Mouse (Mus musculus) cerebellum, adult 2 months (tissue): ENCODE measurements around the gene Paip2b. TPM values are rescaled to one million over a fixed set of nuclear protein-coding genes. Genes with fewer than 3 reads are reported as not detected.
"Not testable (repeated sequence)": the region's sequence is repeated elsewhere in the genome, so short reads cannot be mapped to it uniquely, and the experiment has no call there.

Experiments
- DNase-seq, 2 experiments: peaks; one replicate each; pipeline ENCODE4 v3.0.0; 2021
- H3K27ac ChIP-seq: fragments of 200-500 bp; 2 replicates; pipeline ENCODE4 v1.5.1; 2012; ENCODE audit warnings: low read length, control low read depth, inconsistent platforms; ENCODE audit not compliant: insufficient read depth
- H3K27me3 ChIP-seq: fragments of 200-500 bp; 2 replicates; pipeline ENCODE4 v1.6.1; 2012; ENCODE audit warnings: inconsistent platforms, mild to moderate bottlenecking, low read length, moderate library complexity; ENCODE audit not compliant: control insufficient read depth, insufficient read depth
- H3K4me1 ChIP-seq: fragments of 200-500 bp; 2 replicates; pipeline ENCODE4 v1.6.1; 2011; ENCODE audit warnings: low read length; ENCODE audit not compliant: control insufficient read depth, insufficient read depth
- H3K4me3 ChIP-seq: fragments of 200-500 bp; replicated peaks from 2 replicates; pipeline ENCODE3; 2011; ENCODE audit warnings: mild to moderate bottlenecking, low read depth, low read length, control low read depth; ENCODE audit not compliant: insufficient read depth
- CTCF ChIP-seq: fragments of 200-500 bp; IDR thresholded peaks from 2 replicates; pipeline ENCODE4 v1.5.1; 2011; ENCODE audit warnings: low read depth, mild to moderate bottlenecking, control low read depth, low read length, moderate library complexity, borderline replicate concordance; ENCODE audit not compliant: insufficient read depth
- POLR2A ChIP-seq: fragments of 200-500 bp; IDR thresholded peaks from 2 replicates; pipeline ENCODE4 v1.6.1; 2011; ENCODE audit warnings: low read length, control low read depth, borderline replicate concordance; ENCODE audit not compliant: insufficient read depth
- WGBS: fragments of 180-500 bp; shearing (Covaris S2); methylation state at CpG from one replicate; pipeline ENCODE4 v1.1.7; 2018; 5-methylcytosine and 5-hydroxymethylcytosine counted together
- polyA plus RNA-seq: library from polyadenylated mRNA; depleted of rRNA; stranded (reverse); fragments of >200 nt; gene quantifications from 2 replicates; pipeline ENCODE4 v1.2.3, GENCODE M21; 2012

Gene Paip2b
- polyA plus RNA-seq, 1 experiment = 55.7 TPM

DNA sequence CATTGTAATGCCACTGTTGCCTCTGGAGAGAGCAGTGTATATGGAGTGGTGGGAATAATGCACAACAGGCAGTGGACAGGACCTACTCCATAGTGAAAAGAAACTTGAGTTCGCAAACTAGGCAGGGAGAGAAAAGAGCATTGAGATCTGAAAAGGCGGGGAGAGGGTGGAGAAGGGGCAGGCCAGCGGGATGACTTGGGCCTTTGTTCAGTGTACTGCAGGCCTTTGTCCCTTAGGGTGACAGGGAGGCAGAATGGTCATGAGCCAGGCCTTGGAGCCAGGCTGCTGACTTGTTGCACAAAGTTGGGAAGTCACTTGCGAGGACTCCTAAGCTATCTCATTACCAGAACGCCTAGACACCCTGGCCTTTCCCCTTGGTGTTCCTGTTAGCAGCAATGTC is 25.9 kb upstream of the Paip2b start:
- TF ChIP-seq CTCF = no peak
- TF ChIP-seq POLR2A = no peak
- 55% methylated on average over 5 of the region's 5 CpGs for WGBS
- Histone ChIP-seq H3K27ac (no peak overlapping the region), H3K4me1 (no peaks in the 10 kb centered on the region), H3K27me3 (no peaks in the 10 kb centered on the region), H3K4me3 (no peak overlapping the region)
- peak in 1 of 2 experiments; percentile 24 for DNase-seq

DNA sequence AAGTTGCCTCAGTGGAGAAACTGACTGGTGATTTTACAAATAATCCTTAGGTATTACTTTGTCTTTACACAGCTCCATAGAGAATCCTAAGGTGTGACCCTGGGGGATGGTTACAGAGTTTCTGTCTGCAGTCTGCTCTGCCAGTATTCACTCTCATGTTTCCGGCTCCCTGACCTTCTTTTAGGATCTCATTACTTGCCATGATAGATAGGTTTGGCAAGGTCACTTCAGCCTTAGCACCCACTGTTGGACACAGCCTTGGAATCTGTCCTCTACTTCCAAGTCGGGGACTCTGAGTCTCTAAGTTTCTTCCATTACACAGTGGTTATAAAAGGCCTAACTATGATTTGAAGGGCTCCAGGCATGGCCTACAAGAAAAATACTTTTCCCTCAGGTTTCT is 17.9 kb upstream of the Paip2b start:
- Histone ChIP-seq H3K27ac (no peak overlapping the region), H3K4me1 (no peaks in the 10 kb centered on the region), H3K4me3 (no peak overlapping the region), H3K27me3 (no peaks in the 10 kb centered on the region)
- no peak for DNase-seq
- TF ChIP-seq CTCF (no peak), POLR2A (no peak)
- WGBS = 91% methylated on average over 2 of the region's 2 CpGs

DNA sequence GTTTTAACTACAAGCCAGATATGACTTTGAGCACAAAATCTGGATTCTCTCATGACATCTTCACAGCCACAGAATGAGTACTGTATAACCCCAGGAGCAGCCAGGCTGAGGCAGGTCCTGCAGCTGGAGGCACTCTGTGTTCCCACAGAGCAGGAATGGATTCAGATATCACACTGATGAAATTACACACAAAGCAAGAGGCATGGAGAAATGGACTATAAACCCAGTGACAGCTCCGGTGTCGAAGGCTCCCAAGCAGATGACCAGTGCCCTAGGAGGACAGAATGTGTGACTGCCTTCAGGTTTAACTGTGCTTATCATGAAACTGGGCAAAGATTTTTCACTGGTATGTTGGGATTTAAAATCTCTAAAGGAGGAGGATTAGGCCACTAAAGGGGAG is 14.6 kb upstream of the Paip2b start:
- H3K27ac ChIP-seq = no peak overlapping the region
- TF ChIP-seq CTCF (no peak), POLR2A (no peak)
- H3K4me1 ChIP-seq = no peaks in the 10 kb centered on the region
- H3K4me3 ChIP-seq = no peak overlapping the region
- WGBS = 88% methylated on average over 2 of the region's 2 CpGs
- DNase-seq = no peak
- H3K27me3 ChIP-seq = no peaks in the 10 kb centered on the region

DNA sequence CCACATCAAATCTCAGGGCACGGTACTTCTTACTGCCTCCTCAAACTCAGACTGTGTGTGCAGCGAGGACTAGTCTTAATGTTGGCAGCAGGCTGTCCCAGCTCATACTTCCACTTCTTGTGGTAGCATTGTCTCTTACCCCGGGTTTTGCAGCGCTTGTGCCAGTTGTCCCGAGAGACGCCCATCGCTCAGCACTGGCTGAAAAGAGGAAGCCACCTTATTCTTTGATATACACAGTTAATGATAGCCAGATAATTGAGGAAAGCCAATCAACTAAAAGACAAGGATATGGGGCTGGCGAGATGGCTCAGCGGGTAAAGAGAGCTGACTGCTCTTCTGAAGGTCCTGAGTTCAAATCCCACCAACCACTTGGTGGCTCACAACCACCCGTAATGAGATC is 13.4 kb upstream of the Paip2b start:
- Histone ChIP-seq H3K4me1 (no peaks in the 10 kb centered on the region), H3K27ac (no peak overlapping the region), H3K27me3 (no peaks in the 10 kb centered on the region), H3K4me3 (no peak overlapping the region)
- DNase-seq = no peak
- 88% methylated on average over 10 of the region's 10 CpGs for WGBS
- TF ChIP-seq CTCF (no peak), POLR2A (no peak)

DNA sequence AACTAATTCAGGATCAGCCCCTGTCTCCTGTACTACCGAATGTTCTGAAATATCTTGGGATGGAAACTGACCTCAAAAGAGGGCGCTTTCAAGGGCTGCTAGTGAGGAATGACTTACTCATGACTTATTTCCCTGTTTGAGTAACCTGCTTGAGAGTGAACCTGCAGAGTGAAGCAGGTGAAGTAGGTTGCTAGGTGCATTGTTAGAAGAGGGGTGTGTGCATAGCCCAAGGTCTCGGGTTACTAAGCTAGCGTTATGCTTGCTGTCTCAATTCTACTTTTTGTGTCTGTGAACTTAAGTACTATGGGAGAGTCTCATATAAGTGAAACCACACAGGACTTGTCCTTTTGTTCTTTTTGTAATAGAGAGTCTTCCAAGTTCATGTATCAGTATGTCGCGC is 8.5 kb upstream of the Paip2b start:
- TF ChIP-seq CTCF = no peak
- no peak for TF ChIP-seq POLR2A
- Histone ChIP-seq H3K27me3 (no peaks in the 10 kb centered on the region), H3K27ac (no peak overlapping the region), H3K4me1 (no peaks in the 10 kb centered on the region), H3K4me3 (no peak overlapping the region)
- WGBS = 90% methylated on average over 6 of the region's 6 CpGs
- DNase-seq = no peak

DNA sequence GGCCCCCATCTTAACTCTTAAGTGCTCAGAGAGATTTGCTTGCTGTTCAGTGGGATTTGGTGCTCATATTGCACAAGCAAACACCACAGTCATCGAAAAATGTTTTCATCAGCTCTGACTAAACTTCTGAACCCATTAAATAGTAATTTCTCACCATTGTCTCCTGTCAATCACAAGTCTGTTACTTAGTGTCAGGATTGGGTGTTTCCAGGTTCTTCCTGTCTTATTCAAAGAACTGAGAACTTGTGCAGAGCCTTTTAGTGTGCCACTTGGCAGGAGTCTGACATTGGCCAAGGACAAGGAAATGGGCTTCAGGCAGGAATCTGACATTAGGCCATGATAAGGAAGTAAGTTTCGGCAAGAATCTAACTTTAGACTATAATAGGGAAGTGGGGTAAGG is 6.5 kb upstream of the Paip2b start:
- Histone ChIP-seq H3K4me1 (no peaks in the 10 kb centered on the region), H3K4me3 (no peak overlapping the region), H3K27ac (no peak overlapping the region), H3K27me3 (no peaks in the 10 kb centered on the region)
- TF ChIP-seq CTCF = no peak
- TF ChIP-seq POLR2A = no peak
- WGBS = 79% methylated on average over 2 of the region's 2 CpGs
- no peak for DNase-seq

DNA sequence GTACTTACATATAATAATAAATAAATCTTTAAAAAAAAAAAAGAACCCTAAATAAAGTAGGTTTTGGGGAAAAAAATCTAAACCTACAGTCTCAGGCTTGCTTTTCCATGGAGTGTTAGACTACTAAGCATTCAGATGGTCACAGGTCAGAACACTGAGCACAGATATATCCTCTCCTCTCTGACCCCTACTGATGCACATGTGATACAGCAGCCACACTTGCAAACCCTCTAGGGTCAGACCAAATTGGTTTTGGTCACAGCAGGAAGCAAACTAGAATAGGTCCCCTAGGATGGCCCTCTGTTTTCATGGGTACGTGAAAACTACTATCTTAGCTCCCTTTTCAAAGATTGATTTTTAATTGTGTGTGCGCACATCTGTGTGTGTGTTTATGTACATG is 5.3 kb upstream of the Paip2b start:
- 90% methylated on average over 2 of the region's 2 CpGs for WGBS
- H3K4me1 ChIP-seq = no peaks in the 10 kb centered on the region
- H3K27me3 ChIP-seq = no peaks in the 10 kb centered on the region
- TF ChIP-seq CTCF = no peak
- TF ChIP-seq POLR2A = no peak
- no peak overlapping the region for H3K4me3 ChIP-seq
- no peak for DNase-seq
- H3K27ac ChIP-seq = no peak overlapping the region

DNA sequence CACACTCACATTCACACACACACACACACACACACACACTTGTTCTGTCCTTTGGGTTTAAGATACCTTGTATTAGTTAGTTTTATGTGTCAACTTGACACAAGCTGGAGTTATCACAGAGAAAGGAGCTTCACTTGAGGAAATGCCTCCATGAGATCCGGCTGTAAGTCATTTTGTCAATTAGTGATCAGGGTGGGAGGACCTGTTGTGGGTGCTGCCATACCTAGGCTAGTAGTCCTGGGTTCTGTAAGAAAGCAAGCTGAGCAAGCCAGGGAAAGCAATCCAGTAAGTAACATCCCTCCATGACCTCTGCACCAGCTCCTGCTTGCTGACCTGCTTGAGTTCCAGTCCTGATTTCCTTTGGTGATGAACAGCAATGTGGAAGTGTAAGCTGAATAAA is 852 bp upstream of the Paip2b start:
- not testable (repeated sequence) for H3K4me1 ChIP-seq, H3K4me3 ChIP-seq, H3K27ac ChIP-seq, H3K27me3 ChIP-seq
- peak; percentile 16 to 19 for DNase-seq
- WGBS = 69% methylated on average over 1 of the region's 1 CpGs

DNA sequence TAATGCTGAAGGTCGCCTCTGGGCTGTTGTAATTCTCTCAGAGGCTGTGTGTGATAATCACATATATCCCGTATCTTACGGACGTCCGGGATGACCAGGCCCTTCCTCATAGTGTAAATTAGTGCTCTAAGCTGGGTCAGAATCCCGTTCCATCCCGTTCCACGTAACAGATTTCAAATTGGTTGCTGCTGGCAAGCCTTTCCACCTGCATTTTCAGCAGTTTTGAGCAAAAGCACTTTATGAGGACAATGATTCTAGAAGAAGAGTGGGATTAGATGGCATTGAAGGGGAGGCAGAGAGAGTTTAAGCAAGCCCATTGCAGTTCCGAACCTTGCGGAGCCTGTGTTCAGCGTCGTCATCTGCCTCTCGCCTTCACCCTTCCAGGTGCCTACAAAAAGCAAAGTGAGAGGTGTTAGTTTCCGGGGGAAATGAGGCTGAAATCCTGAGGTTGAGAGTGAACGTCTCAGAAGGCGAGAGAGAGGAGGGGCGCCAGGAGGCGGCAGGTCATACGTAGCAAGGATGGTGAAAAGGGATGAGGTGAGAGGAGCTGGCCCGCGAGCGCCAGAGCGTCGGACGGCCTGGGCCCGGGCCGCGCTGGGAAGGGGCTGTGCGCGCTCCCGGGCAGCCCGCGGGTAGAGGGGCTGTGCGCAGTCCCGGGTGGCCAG is 468 bp downstream of the Paip2b start:
- H3K27me3 ChIP-seq = no peaks in the 10 kb centered on the region
- H3K4me3 ChIP-seq = peak overlapping the region; percentile 62
- H3K27ac ChIP-seq = peak overlapping the region; percentile 44
- 1% methylated on average over 35 of the region's 35 CpGs for WGBS
- no peak for DNase-seq
- no peaks in the 10 kb centered on the region for H3K4me1 ChIP-seq
- TF ChIP-seq POLR2A = no peak
